Mouse (Mus musculus) cerebellum, postnatal 4 days (tissue): ENCODE data around the gene Stra6l.
A peak's percentile ranks its signal among the peaks of the same experiment; 100 is the strongest.

Experiments
- DNase-seq, 2 experiments: peaks; one replicate each; pipeline ENCODE4 v3.0.0; 2022; ENCODE audit warnings: low spot score in 2 of 2, mixed read lengths in 1 of 2

Gene Stra6l

DNA sequence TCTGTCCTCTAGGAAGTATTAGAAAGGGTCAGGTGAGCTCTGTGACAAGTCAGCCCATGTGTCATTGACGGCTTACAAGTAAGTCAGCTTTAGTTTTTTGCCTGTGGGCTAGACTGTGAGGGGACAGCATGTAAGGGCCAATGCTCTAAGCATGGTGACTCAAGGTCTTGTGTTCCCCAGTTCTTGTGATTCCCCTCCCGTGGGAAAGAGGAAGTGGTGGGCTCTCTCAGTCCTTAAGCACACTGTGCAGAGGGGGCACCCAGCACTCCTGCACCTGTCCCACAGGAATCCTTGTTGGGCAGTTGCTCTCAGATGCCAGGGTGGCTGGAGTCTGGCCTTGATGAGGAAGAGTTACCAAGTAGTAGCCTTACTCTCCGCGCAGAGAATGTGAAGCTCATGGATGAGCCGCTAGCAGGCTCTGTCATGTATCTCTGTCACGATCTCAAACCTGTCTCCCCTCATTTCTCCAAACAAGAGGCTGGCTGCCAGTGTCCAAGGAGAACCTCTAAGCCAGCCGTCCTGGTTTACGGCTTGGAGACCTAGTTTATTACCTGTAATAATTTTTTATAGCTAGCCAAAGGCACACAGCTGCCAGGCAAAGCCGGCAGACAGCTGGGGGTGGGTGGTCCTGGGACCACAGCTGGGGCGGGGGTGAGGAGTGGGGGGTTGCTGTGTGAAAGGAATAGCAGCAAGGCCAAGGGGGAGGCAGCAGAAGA lies at the start of gene Stra6l:
Gene Stra6l, plus strand, starts transcription at position 556 of the 716 bp plus-strand sequence.
- no peak for DNase-seq

GRCm38 (mm10) chr4:45798964-45799363 lies 49.5 kb upstream of the Stra6l start, which contains the start of gene Aldh1b1:
TSS of gene Aldh1b1 (plus strand) at chr4:45799022.
- DNase-seq: peak; percentile 56 to 65

DNA sequence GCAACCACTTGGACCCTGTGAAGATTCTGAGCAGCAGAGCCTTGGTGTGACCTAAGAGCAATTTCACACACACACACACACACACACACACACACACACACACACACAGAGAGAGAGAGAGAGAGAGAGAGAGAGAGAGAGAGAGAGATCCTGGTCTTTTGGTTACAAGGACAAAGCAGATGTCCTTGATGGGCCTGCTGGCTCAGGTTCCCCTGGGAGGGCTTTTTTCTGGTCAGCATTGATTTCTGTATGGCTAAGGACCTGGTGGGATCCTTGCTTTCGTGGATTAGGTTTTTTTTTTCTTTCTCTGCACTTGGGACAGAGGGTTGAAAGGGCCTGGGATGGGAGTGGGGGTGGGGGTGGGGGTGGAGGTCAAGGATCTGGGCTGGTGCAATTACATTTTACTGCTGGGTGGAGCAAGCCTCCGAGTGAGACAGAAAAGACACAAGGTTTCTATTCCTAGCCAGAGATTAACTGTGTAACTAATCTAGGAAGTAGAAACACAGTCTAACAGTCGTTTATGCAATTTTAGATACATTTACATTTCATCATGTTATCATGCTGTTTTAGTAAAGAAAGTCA lies 48.4 kb upstream of the Stra6l start:
- DNase-seq: no peak

- DNase-seq: no peak
Observed at GRCm38 (mm10) chr4:45802900-45803299, 45.6 kb upstream of the Stra6l start.

GRCm38 (mm10) chr4:45808034-45808433 lies 40.4 kb upstream of the Stra6l start:
- no peak for DNase-seq

DNA sequence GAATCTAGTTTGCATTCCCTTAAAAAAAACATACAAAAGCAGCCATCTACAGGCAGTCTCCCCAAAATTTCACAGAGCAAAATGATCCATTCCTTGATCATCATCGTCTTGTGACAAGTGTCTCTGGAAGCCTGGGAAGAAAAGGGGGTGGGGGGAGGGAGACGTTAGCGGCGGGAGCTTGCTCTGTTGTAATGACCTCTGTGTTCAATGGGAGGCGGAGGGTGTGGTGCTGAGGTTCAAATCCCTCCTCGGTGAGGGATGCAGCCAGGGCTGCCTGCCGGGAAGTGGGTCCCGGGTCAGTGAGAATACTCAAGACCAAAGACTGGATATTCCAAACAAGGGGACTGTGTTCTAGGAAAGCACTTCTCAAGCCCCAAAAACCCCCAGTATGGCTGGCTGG lies 37.2 kb upstream of the Stra6l start:
- no peak for DNase-seq

- DNase-seq: peak; percentile 55 to 64
Observed at GRCm38 (mm10) chr4:45815542-45815941, 32.9 kb upstream of the Stra6l start.

DNA sequence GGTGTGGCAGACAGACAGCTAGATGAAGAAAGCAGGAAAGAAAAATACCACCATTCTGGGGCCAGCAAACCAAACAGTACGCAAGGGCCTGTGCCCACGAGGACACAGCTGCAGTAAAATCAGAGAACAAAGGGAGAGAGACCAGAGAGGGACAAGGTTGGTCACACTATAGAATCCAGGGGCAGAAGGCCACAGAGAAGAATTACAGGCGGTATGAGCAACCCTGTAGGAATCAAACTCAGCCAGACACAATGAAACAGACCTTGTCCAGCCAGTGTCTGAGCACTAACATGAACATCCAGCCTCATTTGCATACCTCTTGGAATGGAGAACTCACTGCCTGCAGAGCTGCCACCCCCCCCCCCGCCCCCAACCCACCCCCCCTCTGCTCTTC lies 29.7 kb upstream of the Stra6l start:
- DNase-seq: no peak

- peak in 1 of 2 experiments; percentile 52 for DNase-seq
Observed at GRCm38 (mm10) chr4:45819208-45819931, 29.1 kb upstream of the Stra6l start.

GRCm38 (mm10) chr4:45820074-45820830 lies 28.2 kb upstream of the Stra6l start:
- DNase-seq: peak; percentile 80 to 81

- DNase-seq: no peak
Observed at GRCm38 (mm10) chr4:45821995-45822394, 26.5 kb upstream of the Stra6l start.

GRCm38 (mm10) chr4:45822781-45823575 lies 25.5 kb upstream of the Stra6l start:
- no peak for DNase-seq

- peak in 1 of 2 experiments; percentile 42 for DNase-seq
Observed at GRCm38 (mm10) chr4:45824049-45824760, 24.3 kb upstream of the Stra6l start.

DNA sequence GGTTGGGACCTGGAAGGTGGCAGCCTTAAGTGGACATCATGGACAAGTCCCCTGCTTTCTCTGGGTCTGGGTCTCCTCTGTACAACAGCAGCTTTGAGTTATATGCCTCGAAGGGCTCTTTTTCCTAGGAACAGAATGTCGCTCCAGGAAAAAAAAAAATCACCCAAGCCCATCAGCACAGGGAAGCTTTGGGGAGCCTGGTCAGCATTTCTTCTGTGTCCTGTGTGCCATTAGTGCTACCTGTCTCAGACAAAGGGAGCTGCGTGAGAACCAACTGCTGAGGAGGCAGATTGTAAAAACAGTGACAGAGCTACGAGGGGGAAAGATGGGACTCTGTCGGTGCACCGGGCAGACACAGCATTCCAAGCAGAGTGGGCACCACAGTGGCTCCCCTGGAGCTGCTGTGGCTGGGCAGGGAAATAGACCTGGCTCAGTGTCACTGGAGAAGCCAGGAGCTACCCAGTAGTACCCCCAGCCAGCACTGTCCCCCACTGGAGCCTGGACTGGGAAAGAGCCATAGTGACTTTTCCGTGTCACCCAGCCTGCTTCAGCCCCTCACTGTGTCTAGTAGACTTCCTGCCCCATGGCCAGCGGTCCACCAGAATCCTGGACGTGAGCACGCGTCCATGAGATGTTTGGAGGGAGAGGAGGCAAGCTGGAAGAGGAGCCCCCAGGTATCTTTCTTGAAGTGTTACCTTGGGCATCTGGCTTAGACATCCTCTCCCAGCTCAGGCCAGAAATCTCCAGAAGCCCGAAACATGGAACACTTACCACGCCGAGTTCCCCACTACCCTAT lies 23.5 kb upstream of the Stra6l start:
- DNase-seq: no peak

GRCm38 (mm10) chr4:45826275-45827040 lies 22.0 kb upstream of the Stra6l start, which contains the start of gene Igfbpl1:
TSS of gene Igfbpl1 (minus strand) at chr4:45826923.
- peak in 1 of 2 experiments; percentile 70 for DNase-seq

DNA sequence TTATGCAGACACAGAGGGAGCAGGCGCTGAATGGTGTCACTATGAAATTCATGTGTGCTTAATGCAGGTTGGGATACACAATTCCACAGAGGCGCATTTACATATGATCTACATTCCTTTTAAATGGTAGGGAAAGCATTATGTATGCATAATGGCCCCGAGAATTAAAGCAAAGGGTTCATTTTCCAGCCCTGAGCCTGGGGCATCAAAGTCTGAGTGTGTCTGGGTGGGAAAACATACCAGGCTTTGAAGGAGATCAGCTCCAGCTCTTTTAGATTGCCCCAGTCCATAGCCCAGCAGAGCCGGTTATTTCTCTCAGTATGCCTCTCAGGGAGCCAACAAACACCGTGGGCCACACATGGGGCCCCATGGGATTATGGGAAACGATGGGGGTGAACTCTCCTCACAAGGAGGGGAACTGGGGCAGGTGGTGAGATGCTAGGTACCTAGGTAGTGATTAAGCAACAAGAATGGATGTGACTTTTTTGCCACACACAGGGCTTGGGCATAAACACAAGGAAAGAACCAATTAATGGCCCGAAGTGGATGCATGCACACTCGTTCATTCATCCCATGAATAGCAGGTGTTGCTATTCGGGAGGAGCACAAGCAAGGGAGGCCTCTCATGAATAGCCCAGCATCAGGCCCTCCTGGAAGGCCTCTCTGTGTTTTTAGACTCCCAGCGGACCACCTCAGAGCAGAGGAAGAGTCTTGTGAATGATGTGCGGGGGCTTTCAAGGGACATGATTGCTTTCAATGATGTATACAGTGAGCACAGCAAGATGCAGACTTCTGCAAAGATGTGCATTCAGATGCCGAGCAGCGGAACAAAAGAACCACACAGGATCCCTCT lies 18.3 kb upstream of the Stra6l start:
- DNase-seq: no peak

DNA sequence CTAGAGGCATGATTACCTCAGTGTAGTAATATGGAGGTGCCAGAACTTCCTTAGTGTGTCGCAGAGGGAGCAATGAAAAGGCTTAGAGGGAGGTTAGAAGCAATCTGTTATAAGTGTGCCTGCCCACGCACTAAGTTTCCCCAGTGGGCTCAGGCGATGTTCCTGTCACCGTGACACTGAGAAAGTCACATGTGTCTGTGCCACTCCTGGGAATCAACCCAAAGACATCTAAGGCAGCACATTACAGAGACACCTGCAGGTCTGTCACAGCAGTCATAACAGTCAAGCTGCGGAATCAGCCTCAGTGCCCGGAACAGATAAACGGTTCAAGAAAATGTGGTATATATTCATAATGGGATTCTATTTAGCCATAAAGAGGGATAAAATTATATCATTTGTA lies 16.5 kb upstream of the Stra6l start:
- DNase-seq: no peak

GRCm38 (mm10) chr4:45833461-45833860 lies 15.0 kb upstream of the Stra6l start:
- no peak for DNase-seq
